12 mouse cellular contexts compared by ENCODE assay signal in genomic region chr4:150956369-150957105, GRCm38 (mm10). TPM values are rescaled to one million over a fixed set of nuclear protein-coding genes. Genes with fewer than 3 reads are reported as not detected.
DNase-seq lines count a peak whose midpoint lies in the region; ATAC-seq lines count a peak whose summit lies in the region.
"Had no signal": no experiment of that assay in that cellular context is flagged by ENCODE, and none has a peak within 500 bp of the region (broad histone marks: within the 10 kb centered on the region; RNA-seq: fewer than 3 reads in every experiment).

No protein-coding gene starts in this region.

- H3K36me3 ChIP-seq in embryonic facial prominence, embryonic 14.5 days (ENCODE audit: control insufficient read depth, insufficient read depth, low read length) = no peaks in the 10 kb centered on the region
- no peaks in the 10 kb centered on the region for H3K36me3 ChIP-seq in hindbrain, embryonic 15.5 days
- no peaks in the 10 kb centered on the region for H3K36me3 ChIP-seq in neural tube, embryonic 13.5 days
- H3K36me3 ChIP-seq: embryonic facial prominence, embryonic 13.5 days had no signal

- H3K27ac ChIP-seq in embryonic facial prominence, embryonic 14.5 days (replicated peaks; ENCODE audit: low read depth, low read length) = no peak overlapping the region
- peak overlapping the region; percentile 67 for H3K27ac ChIP-seq in hindbrain, embryonic 15.5 days (replicated peaks)
- H3K27ac ChIP-seq in neural tube, embryonic 13.5 days (replicated peaks) = peak overlapping the region; percentile 88
- H3K27ac ChIP-seq: embryonic facial prominence, embryonic 13.5 days had no signal

- peak; percentile 38 to 53 for DNase-seq in left cerebral cortex, postnatal 25 days (ENCODE audit: low spot score in 2 of 2)
- no peak for DNase-seq in left cerebral cortex, postnatal 36 days (ENCODE audit: low spot score in 2 of 2)
- peak; percentile 87 for DNase-seq in embryonic facial prominence, embryonic 14.5 days (ENCODE audit: low spot score)
- DNase-seq in thymus, postnatal 36 days = no peak
- DNase-seq in heart, adult 8-10 months (ENCODE audit: low spot score) = no peak
- DNase-seq: lung, postnatal 36 days; right cerebral cortex, postnatal 14 days had no signal

- H3K4me3 ChIP-seq in embryonic facial prominence, embryonic 14.5 days (ENCODE audit: low read depth, low read length) = no peak overlapping the region
- no peak overlapping the region for H3K4me3 ChIP-seq in hindbrain, embryonic 15.5 days
- no peak overlapping the region for H3K4me3 ChIP-seq in neural tube, embryonic 13.5 days
- H3K4me3 ChIP-seq: embryonic facial prominence, embryonic 13.5 days had no signal

- ATAC-seq in embryonic facial prominence, embryonic 14.5 days (ENCODE audit: low read depth) = peak; percentile 90
- peak; percentile 81 for ATAC-seq in hindbrain, embryonic 15.5 days (ENCODE audit: low FRiP score, low read depth)
- peak; percentile 95 for ATAC-seq in neural tube, embryonic 13.5 days (ENCODE audit: low read depth)
- ATAC-seq: Patski had no signal

- intact Hi-C loops in left cerebral cortex, postnatal 25 days (cut with DNase I) = no loop called here
- intact Hi-C loops in left cerebral cortex, postnatal 36 days (cut with DNase I) = no loop called here

- no peak overlapping the region for H3K9ac ChIP-seq in embryonic facial prominence, embryonic 14.5 days (ENCODE audit: low read depth, low read length)
- no peak overlapping the region for H3K9ac ChIP-seq in hindbrain, embryonic 15.5 days
- H3K9ac ChIP-seq in neural tube, embryonic 13.5 days = no peak overlapping the region
- H3K9ac ChIP-seq: embryonic facial prominence, embryonic 13.5 days had no signal

- H3K4me2 ChIP-seq in embryonic facial prominence, embryonic 14.5 days (ENCODE audit: low read depth, low read length) = no peak overlapping the region
- H3K4me2 ChIP-seq in hindbrain, embryonic 15.5 days = no peak overlapping the region
- H3K4me2 ChIP-seq in neural tube, embryonic 13.5 days = peak overlapping the region; percentile 1
- H3K4me2 ChIP-seq: embryonic facial prominence, embryonic 13.5 days; heart, embryonic 11.5 days had no signal

- H3K4me1 ChIP-seq in embryonic facial prominence, embryonic 14.5 days (ENCODE audit: control insufficient read depth, insufficient read depth, low read length) = peaks cover 3% of the 10 kb centered on the region; the same call in 1 of the 2 replicates
- peaks cover 7% of the 10 kb centered on the region; the same call in 1 of the 2 replicates for H3K4me1 ChIP-seq in hindbrain, embryonic 15.5 days (replicated peaks)
- peaks cover 14% of the 10 kb centered on the region for H3K4me1 ChIP-seq in neural tube, embryonic 13.5 days (replicated peaks)

- WGBS in embryonic facial prominence, embryonic 14.5 days = 58% methylated on average over 13 of the region's 13 CpGs
- WGBS in hindbrain, embryonic 15.5 days = 39% methylated on average over 13 of the region's 13 CpGs
- 37% methylated on average over 13 of the region's 13 CpGs for WGBS in neural tube, embryonic 13.5 days

- no peaks in the 10 kb centered on the region for H3K27me3 ChIP-seq in embryonic facial prominence, embryonic 14.5 days (replicated peaks; ENCODE audit: control insufficient read depth, insufficient read depth, low read length)
- no peaks in the 10 kb centered on the region for H3K27me3 ChIP-seq in hindbrain, embryonic 15.5 days
- no peaks in the 10 kb centered on the region for H3K27me3 ChIP-seq in neural tube, embryonic 13.5 days
- H3K27me3 ChIP-seq: embryonic facial prominence, embryonic 13.5 days had no signal

- no peaks in the 10 kb centered on the region for H3K9me3 ChIP-seq in embryonic facial prominence, embryonic 14.5 days (ENCODE audit: control insufficient read depth, low read length)
- H3K9me3 ChIP-seq in hindbrain, embryonic 15.5 days = no peaks in the 10 kb centered on the region
- no peaks in the 10 kb centered on the region for H3K9me3 ChIP-seq in neural tube, embryonic 13.5 days
- H3K9me3 ChIP-seq: embryonic facial prominence, embryonic 13.5 days had no signal

RNA-seq across cellular contexts. Expression of gene Uts2, which starts 40.4 kb away (rescaled TPM):
- not detected for total RNA-seq in left cerebral cortex, postnatal 25 days (2021)
- total RNA-seq in left cerebral cortex, postnatal 36 days (2021) = not detected
- polyA plus RNA-seq in embryonic facial prominence, embryonic 14.5 days (2014; fragmentation: Nextera tagmentation; extraction: Ambion mirVana) = not detected in 2 replicates
- polyA plus RNA-seq in hindbrain, embryonic 15.5 days (2015; fragmentation: Nextera tagmentation; extraction: Ambion mirVana) = 0.41 TPM in 1 of 2 replicates, not detected in the other
- polyA plus RNA-seq in neural tube, embryonic 13.5 days (2015; fragmentation: Nextera tagmentation; extraction: Ambion mirVana) = 0.81 and 1.3 TPM in 2 replicates
- not detected for total RNA-seq in heart, adult 8-10 months (2022)
- polyA plus RNA-seq: embryonic facial prominence, embryonic 13.5 days; heart, embryonic 11.5 days; Patski had no signal

RNA-seq across cellular contexts. Expression of gene Tnfrsf9, which starts 42.2 kb away (rescaled TPM):
- under 1 TPM; 0.76 TPM for total RNA-seq in left cerebral cortex, postnatal 25 days (2021)
- total RNA-seq in left cerebral cortex, postnatal 36 days (2021) = under 1 TPM; 0.37 to 0.59 TPM
- 0.11 and 0.80 TPM in 2 replicates for polyA plus RNA-seq in embryonic facial prominence, embryonic 14.5 days (2014; fragmentation: Nextera tagmentation; extraction: Ambion mirVana)
- 0.34 and 0.41 TPM in 2 replicates for polyA plus RNA-seq in hindbrain, embryonic 15.5 days (2015; fragmentation: Nextera tagmentation; extraction: Ambion mirVana)
- 0.29 and 0.50 TPM in 2 replicates for polyA plus RNA-seq in neural tube, embryonic 13.5 days (2015; fragmentation: Nextera tagmentation; extraction: Ambion mirVana)
- under 1 TPM; 0.12 to 0.29 (median 0.22) TPM for total RNA-seq in heart, adult 8-10 months (2022)

RNA-seq across cellular contexts. Expression of gene Park7, which starts 42.3 kb away (rescaled TPM):
- total RNA-seq in left cerebral cortex, postnatal 25 days (2021) = 100 to 1,000 TPM; 176 to 201 TPM
- 100 to 1,000 TPM; 184 to 211 TPM for total RNA-seq in left cerebral cortex, postnatal 36 days (2021)
- 387 and 401 TPM in 2 replicates for polyA plus RNA-seq in embryonic facial prominence, embryonic 14.5 days (2014; fragmentation: Nextera tagmentation; extraction: Ambion mirVana)
- 372 and 389 TPM in 2 replicates for polyA plus RNA-seq in hindbrain, embryonic 15.5 days (2015; fragmentation: Nextera tagmentation; extraction: Ambion mirVana)
- polyA plus RNA-seq in neural tube, embryonic 13.5 days (2015; fragmentation: Nextera tagmentation; extraction: Ambion mirVana) = 369 and 374 TPM in 2 replicates
- 100 to 1,000 TPM; 275 to 312 (median 290) TPM for total RNA-seq in heart, adult 8-10 months (2022)

Comparison
In these comparisons a context has a peak if more than half of its experiments do, and no peak if none do; other contexts are left out.
1. DNase-seq: peak in left cerebral cortex, postnatal 25 days (2 of 2) and embryonic facial prominence, embryonic 14.5 days (single experiment); none in left cerebral cortex, postnatal 36 days (0 of 2), thymus, postnatal 36 days (0 of 2) and heart, adult 8-10 months (single experiment).
2. Peak in every context shown above with its lines, with median percentiles within 50 percentile points of each other: ATAC-seq.